Comparison of ENCODE assay signal across 10 mouse cellular contexts in the genomic region with DNA sequence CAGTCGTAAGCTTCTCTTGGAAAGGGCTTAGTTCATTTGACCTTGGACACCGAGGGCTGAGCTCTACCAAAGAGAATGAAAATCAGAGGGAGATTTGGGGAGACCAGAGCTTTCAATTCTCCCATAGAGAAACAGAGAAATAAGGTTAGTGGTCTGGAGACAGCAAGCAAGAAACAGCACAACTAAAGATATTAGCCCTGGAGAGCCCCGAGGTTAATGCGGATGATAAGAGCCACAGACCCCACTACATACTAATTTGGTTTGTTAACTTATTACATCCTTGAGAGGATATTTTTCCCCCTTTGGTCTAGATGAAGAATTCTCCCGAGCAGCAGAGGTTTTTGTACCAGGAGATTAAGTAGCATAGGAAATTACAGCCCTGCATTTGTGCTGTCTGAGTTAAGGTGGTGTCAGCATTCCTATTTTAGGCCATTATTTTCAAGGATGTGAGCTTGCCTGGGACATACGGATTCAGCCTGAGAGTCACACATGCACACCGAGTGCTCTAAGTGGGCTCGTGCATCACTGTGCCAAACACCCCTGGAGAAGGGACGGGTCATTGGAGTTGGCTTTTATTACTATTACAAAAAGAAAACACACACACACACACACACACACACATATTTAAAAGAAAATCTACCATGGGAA.
DNase-seq lines count a peak whose midpoint lies in the region; ATAC-seq lines count a peak whose summit lies in the region.
"Had no signal": no experiment of that assay in that cellular context is flagged by ENCODE, and none has a peak within 500 bp of the region (broad histone marks: within the 10 kb centered on the region; RNA-seq: fewer than 3 reads in every experiment).

No protein-coding gene starts in this region.

- H3K36me3 ChIP-seq in embryonic facial prominence, embryonic 13.5 days, result no peaks in the 10 kb centered on the region
- H3K36me3 ChIP-seq in embryonic facial prominence, embryonic 10.5 days (replicated peaks), result no peaks in the 10 kb centered on the region
- H3K36me3 ChIP-seq in neural tube, embryonic 11.5 days (ENCODE audit: control insufficient read depth, insufficient read depth, low read length), result no peaks in the 10 kb centered on the region
- no peaks in the 10 kb centered on the region for H3K36me3 ChIP-seq in midbrain, embryonic 10.5 days
- no peaks in the 10 kb centered on the region for H3K36me3 ChIP-seq in neural tube, embryonic 15.5 days
- H3K36me3 ChIP-seq: heart, embryonic 12.5 days; liver, embryonic 15.5 days had no signal

- no peak overlapping the region for H3K9ac ChIP-seq in embryonic facial prominence, embryonic 13.5 days
- H3K9ac ChIP-seq in neural tube, embryonic 11.5 days (ENCODE audit: low read length), result no peak overlapping the region
- 0 out of 2 replicates have a peak overlapping the region, but pooled peaks have one; percentile 6 for H3K9ac ChIP-seq in neural tube, embryonic 15.5 days (replicated peaks)
- H3K9ac ChIP-seq: heart, embryonic 12.5 days; liver, embryonic 15.5 days had no signal

- no peak overlapping the region for H3K27ac ChIP-seq in embryonic facial prominence, embryonic 13.5 days
- no peak overlapping the region for H3K27ac ChIP-seq in embryonic facial prominence, embryonic 10.5 days (replicated peaks)
- H3K27ac ChIP-seq in neural tube, embryonic 11.5 days (ENCODE audit: low read depth, low read length), result no peak overlapping the region
- 0 out of 2 replicates have a peak overlapping the region, but pooled peaks have one; percentile 1 for H3K27ac ChIP-seq in midbrain, embryonic 10.5 days (replicated peaks)
- H3K27ac ChIP-seq in neural tube, embryonic 15.5 days (replicated peaks), result no peak overlapping the region
- H3K27ac ChIP-seq: liver, embryonic 15.5 days had no signal

- DNase-seq in embryonic facial prominence, embryonic 10.5 days (ENCODE audit: low spot score), result no peak
- DNase-seq in neural tube, embryonic 11.5 days (ENCODE audit: low spot score), result no peak
- DNase-seq in neural tube, embryonic 10.5 days (ENCODE audit: extremely low spot score, low spot score), result no peak
- DNase-seq in midbrain, embryonic 10.5 days (ENCODE audit: low spot score), result no peak
- no peak for DNase-seq in cerebellum, adult 18-20 months

- 44% methylated on average over 9 of the region's 9 CpGs for WGBS in embryonic facial prominence, embryonic 13.5 days
- WGBS in embryonic facial prominence, embryonic 10.5 days, result 56% methylated on average over 9 of the region's 9 CpGs
- WGBS in neural tube, embryonic 11.5 days, result 56% methylated on average over 9 of the region's 9 CpGs
- 47% methylated on average over 9 of the region's 9 CpGs for WGBS in midbrain, embryonic 10.5 days
- WGBS in neural tube, embryonic 15.5 days, result 32% methylated on average over 9 of the region's 9 CpGs

- H3K4me2 ChIP-seq in embryonic facial prominence, embryonic 13.5 days, result peak overlapping the region; percentile 32; the same call in 1 of the 2 replicates
- no peak overlapping the region for H3K4me2 ChIP-seq in neural tube, embryonic 11.5 days (ENCODE audit: low read depth)
- H3K4me2 ChIP-seq in neural tube, embryonic 15.5 days, result peak overlapping the region; percentile 30; the same call in 1 of the 2 replicates
- H3K4me2 ChIP-seq: heart, embryonic 12.5 days; liver, embryonic 15.5 days had no signal

- no peak overlapping the region for H3K4me3 ChIP-seq in embryonic facial prominence, embryonic 13.5 days
- no peak overlapping the region for H3K4me3 ChIP-seq in embryonic facial prominence, embryonic 10.5 days
- no peak overlapping the region for H3K4me3 ChIP-seq in neural tube, embryonic 11.5 days (ENCODE audit: low read depth, low read length)
- H3K4me3 ChIP-seq in midbrain, embryonic 10.5 days, result no peak overlapping the region
- H3K4me3 ChIP-seq in neural tube, embryonic 15.5 days (replicated peaks), result no peak overlapping the region
- H3K4me3 ChIP-seq: heart, embryonic 12.5 days; liver, embryonic 15.5 days had no signal

- ATAC-seq in embryonic facial prominence, embryonic 13.5 days (ENCODE audit: insufficient number of reproducible peaks, insufficient read depth, low FRiP score, low TSS enrichment, low read depth), result no peak
- ATAC-seq in neural tube, embryonic 11.5 days (ENCODE audit: insufficient read depth, low FRiP score, low TSS enrichment), result peak; percentile 8; the same call in 1 of the 2 replicates
- peak; percentile 30; the same call in 1 of the 2 replicates for ATAC-seq in neural tube, embryonic 15.5 days (ENCODE audit: low FRiP score)
- no peak for ATAC-seq in erythroblast, adult 5-6 weeks (replicated peaks; ENCODE audit: low FRiP score, poor library complexity, severe bottlenecking)

- H3K27me3 ChIP-seq in embryonic facial prominence, embryonic 13.5 days, result peaks cover 18% of the 10 kb centered on the region
- no peaks in the 10 kb centered on the region for H3K27me3 ChIP-seq in embryonic facial prominence, embryonic 10.5 days (replicated peaks; ENCODE audit: low read depth, poor library complexity, severe bottlenecking)
- no peaks in the 10 kb centered on the region for H3K27me3 ChIP-seq in neural tube, embryonic 11.5 days (ENCODE audit: control insufficient read depth, insufficient read depth, low read length)
- H3K27me3 ChIP-seq in midbrain, embryonic 10.5 days (ENCODE audit: low read depth, poor library complexity, severe bottlenecking), result no peaks in the 10 kb centered on the region
- no peaks in the 10 kb centered on the region for H3K27me3 ChIP-seq in neural tube, embryonic 15.5 days (replicated peaks)
- H3K27me3 ChIP-seq: heart, embryonic 12.5 days; liver, embryonic 15.5 days had no signal

- 0 out of 2 replicates have a peak, but pooled peaks cover 4% of the 10 kb centered on the region for H3K9me3 ChIP-seq in embryonic facial prominence, embryonic 13.5 days
- H3K9me3 ChIP-seq in embryonic facial prominence, embryonic 10.5 days, result peaks cover 6% of the 10 kb centered on the region
- no peaks in the 10 kb centered on the region for H3K9me3 ChIP-seq in neural tube, embryonic 11.5 days (ENCODE audit: control insufficient read depth, low read length)
- H3K9me3 ChIP-seq in midbrain, embryonic 10.5 days (replicated peaks), result peaks cover 8% of the 10 kb centered on the region; the same call in 1 of the 2 replicates
- H3K9me3 ChIP-seq in neural tube, embryonic 15.5 days (replicated peaks), result no peaks in the 10 kb centered on the region
- H3K9me3 ChIP-seq: liver, embryonic 15.5 days had no signal

- H3K4me1 ChIP-seq in embryonic facial prominence, embryonic 13.5 days, result no peaks in the 10 kb centered on the region
- peaks cover 13% of the 10 kb centered on the region for H3K4me1 ChIP-seq in embryonic facial prominence, embryonic 10.5 days
- H3K4me1 ChIP-seq in neural tube, embryonic 11.5 days (ENCODE audit: control insufficient read depth, insufficient read depth, low read length), result no peaks in the 10 kb centered on the region
- H3K4me1 ChIP-seq in midbrain, embryonic 10.5 days, result peaks cover 14% of the 10 kb centered on the region
- H3K4me1 ChIP-seq in neural tube, embryonic 15.5 days, result peaks cover 34% of the 10 kb centered on the region
- H3K4me1 ChIP-seq: heart, embryonic 12.5 days; liver, embryonic 15.5 days had no signal

Comparison
In these comparisons a context has a peak if more than half of its experiments do, and no peak if none do; other contexts are left out.
1. ATAC-seq: peak in neural tube, embryonic 11.5 days (single experiment) and neural tube, embryonic 15.5 days (single experiment); none in embryonic facial prominence, embryonic 13.5 days (single experiment) and erythroblast, adult 5-6 weeks (single experiment).